Mouse (Mus musculus): ENCODE data around the gene Cdkal1. TPM values are rescaled to one million over a fixed set of nuclear protein-coding genes. Genes with fewer than 3 reads are reported as not detected.

The Cdkal1 gene
- total RNA-seq, 1 experiment = 20.8 TPM

DNA sequence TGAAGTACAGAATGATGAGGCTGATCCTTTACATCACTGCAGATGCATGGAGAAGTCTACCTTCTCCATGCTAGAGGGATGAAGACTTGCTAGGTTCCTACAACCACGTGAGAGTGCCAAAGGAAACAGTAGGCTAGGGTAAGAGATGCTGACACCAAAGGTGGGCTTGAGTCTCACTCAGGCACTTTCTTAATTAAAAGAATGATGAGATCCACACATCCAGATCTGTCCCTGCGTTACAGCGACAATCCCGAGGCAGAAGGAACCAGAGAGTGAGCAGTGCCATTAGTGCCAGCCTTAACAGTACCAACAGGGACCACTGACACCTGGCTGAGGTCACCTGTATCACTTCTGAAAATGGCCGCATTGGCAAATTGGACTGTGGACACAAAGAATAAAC is 539.2 kb downstream of the Cdkal1 start:
- Histone ChIP-seq H3K4me3 (ENCODE audit: insufficient read depth in 1 of 2, low read depth in 1 of 2, low read length in 2 of 2, poor library complexity in 1 of 2, severe bottlenecking in 1 of 2) (no peak overlapping the region), H3K9ac (ENCODE audit: insufficient read depth, low read depth, low read length, poor library complexity, severe bottlenecking) (no peak overlapping the region), H3K9me3 (ENCODE audit: control insufficient read depth, insufficient read depth, low read depth, low read length) (no peaks in the 10 kb centered on the region), H3K4me1 (ENCODE audit: control insufficient read depth in 2 of 2, insufficient read depth in 2 of 2, low read length in 2 of 2, poor library complexity in 1 of 2) (no peaks in the 10 kb centered on the region), H3K36me3 (ENCODE audit: control insufficient read depth, insufficient read depth, low read length, poor library complexity, severe bottlenecking) (no peaks in the 10 kb centered on the region), H3K27ac (ENCODE audit: insufficient read depth, low read depth, low read length, poor library complexity, severe bottlenecking) (no peak overlapping the region)
- DNase-seq (ENCODE audit: low read depth, low spot score) = no peak
- in situ Hi-C loops (cut with MboI; ENCODE audit: low sequenced_read_pairs in 2 of 2, unreplicated experiment in 2 of 2) = no loop called here
- TF ChIP-seq HCFC1 (IDR thresholded peaks at IDR 0.05; ENCODE audit: borderline replicate concordance, insufficient read depth, low read length) (no peak), ZNF384 (IDR thresholded peaks at IDR 0.05; ENCODE audit: low read depth, low read length) (no peak), CHD2 (IDR thresholded peaks at IDR 0.05; ENCODE audit: low read depth, low read length) (no peak)

DNA sequence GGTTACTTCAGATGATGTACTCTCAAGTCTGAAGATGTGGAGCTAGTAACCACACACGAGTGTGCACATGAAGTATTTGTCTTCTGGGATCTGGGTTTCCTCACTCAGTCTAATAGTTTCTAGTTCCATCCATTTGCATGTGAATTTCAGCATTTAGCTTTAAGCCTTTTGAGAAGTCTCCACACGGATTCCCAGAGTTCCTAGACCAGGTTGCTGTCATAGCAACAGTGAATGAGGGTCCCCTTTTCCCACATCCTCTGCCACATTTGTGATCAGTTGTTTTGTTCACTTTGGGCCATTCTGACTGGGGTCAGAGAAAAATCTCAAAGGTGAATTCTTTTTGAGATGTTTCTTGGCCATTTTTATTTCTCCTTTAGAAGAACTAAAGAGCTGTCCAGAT is 543.4 kb downstream of the Cdkal1 start:
- Histone ChIP-seq H3K4me1 (ENCODE audit: control insufficient read depth in 2 of 2, insufficient read depth in 2 of 2, low read length in 2 of 2, poor library complexity in 1 of 2) (no peaks in the 10 kb centered on the region), H3K27ac (ENCODE audit: insufficient read depth, low read depth, low read length, poor library complexity, severe bottlenecking) (no peak overlapping the region)
- DNase-seq (ENCODE audit: low read depth, low spot score) = no peak

DNA sequence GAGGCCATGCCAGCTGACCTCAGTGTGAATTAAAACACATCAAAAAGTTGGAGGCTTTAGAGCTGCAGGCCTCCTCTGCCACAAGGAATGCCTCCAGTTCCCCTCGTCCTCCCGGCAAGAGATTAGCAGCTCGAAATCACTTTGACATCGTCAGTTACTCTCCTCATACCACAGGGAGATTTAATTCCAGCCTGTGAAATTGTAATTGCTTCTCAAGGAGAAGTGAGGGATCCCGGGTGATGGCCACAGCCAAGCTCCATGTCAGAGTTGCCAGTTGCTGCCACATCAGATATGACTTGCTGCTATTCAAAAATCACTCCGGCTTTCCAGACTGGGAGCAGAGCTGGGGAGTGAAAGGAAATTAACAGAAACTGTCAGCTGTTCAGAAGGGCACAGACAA is 548.1 kb downstream of the Cdkal1 start:
- Histone ChIP-seq H3K4me3 (ENCODE audit: insufficient read depth in 1 of 2, low read depth in 1 of 2, low read length in 2 of 2, poor library complexity in 1 of 2, severe bottlenecking in 1 of 2) (no peak overlapping the region), H3K4me1 (ENCODE audit: control insufficient read depth in 2 of 2, insufficient read depth in 2 of 2, low read length in 2 of 2, poor library complexity in 1 of 2) (no peaks in the 10 kb centered on the region), H3K36me3 (ENCODE audit: control insufficient read depth, insufficient read depth, low read length, poor library complexity, severe bottlenecking) (no peaks in the 10 kb centered on the region), H3K9ac (ENCODE audit: insufficient read depth, low read depth, low read length, poor library complexity, severe bottlenecking) (no peak overlapping the region), H3K9me3 (ENCODE audit: control insufficient read depth, insufficient read depth, low read depth, low read length) (no peaks in the 10 kb centered on the region), H3K27ac (ENCODE audit: insufficient read depth, low read depth, low read length, poor library complexity, severe bottlenecking) (no peak overlapping the region)
- no peak for TF ChIP-seq ZNF384 (IDR thresholded peaks at IDR 0.05; ENCODE audit: low read depth, low read length)
- TF ChIP-seq MAFK (IDR thresholded peaks at IDR 0.05; ENCODE audit: insufficient read depth, low read depth, low read length) = no peak
- TF ChIP-seq ZC3H11A (IDR thresholded peaks at IDR 0.05; ENCODE audit: borderline replicate concordance, low read depth, low read length) = no peak
- TF ChIP-seq CHD2 (IDR thresholded peaks at IDR 0.05; ENCODE audit: low read depth, low read length) = no peak
- no peak for TF ChIP-seq HCFC1 (IDR thresholded peaks at IDR 0.05; ENCODE audit: borderline replicate concordance, insufficient read depth, low read length)
- in situ Hi-C loops (cut with MboI; ENCODE audit: low sequenced_read_pairs in 2 of 2, unreplicated experiment in 2 of 2) = no loop called here
- DNase-seq (ENCODE audit: low read depth, low spot score) = no peak

More for the DNA sequence above, 543.4 kb downstream of the Cdkal1 start:
- in situ Hi-C loops (cut with MboI; ENCODE audit: low sequenced_read_pairs in 2 of 2, unreplicated experiment in 2 of 2) = no loop called here
- Histone ChIP-seq H3K9me3 (ENCODE audit: control insufficient read depth, insufficient read depth, low read depth, low read length) (no peaks in the 10 kb centered on the region), H3K9ac (ENCODE audit: insufficient read depth, low read depth, low read length, poor library complexity, severe bottlenecking) (no peak overlapping the region), H3K36me3 (ENCODE audit: control insufficient read depth, insufficient read depth, low read length, poor library complexity, severe bottlenecking) (no peaks in the 10 kb centered on the region), H3K4me3 (ENCODE audit: insufficient read depth in 1 of 2, low read depth in 1 of 2, low read length in 2 of 2, poor library complexity in 1 of 2, severe bottlenecking in 1 of 2) (no peak overlapping the region)
- TF ChIP-seq ZNF384 (IDR thresholded peaks at IDR 0.05; ENCODE audit: low read depth, low read length) (no peak), MAFK (IDR thresholded peaks at IDR 0.05; ENCODE audit: insufficient read depth, low read depth, low read length) (no peak), CHD2 (IDR thresholded peaks at IDR 0.05; ENCODE audit: low read depth, low read length) (no peak), HCFC1 (IDR thresholded peaks at IDR 0.05; ENCODE audit: borderline replicate concordance, insufficient read depth, low read length) (no peak), ZC3H11A (IDR thresholded peaks at IDR 0.05; ENCODE audit: borderline replicate concordance, low read depth, low read length) (no peak)

DNA sequence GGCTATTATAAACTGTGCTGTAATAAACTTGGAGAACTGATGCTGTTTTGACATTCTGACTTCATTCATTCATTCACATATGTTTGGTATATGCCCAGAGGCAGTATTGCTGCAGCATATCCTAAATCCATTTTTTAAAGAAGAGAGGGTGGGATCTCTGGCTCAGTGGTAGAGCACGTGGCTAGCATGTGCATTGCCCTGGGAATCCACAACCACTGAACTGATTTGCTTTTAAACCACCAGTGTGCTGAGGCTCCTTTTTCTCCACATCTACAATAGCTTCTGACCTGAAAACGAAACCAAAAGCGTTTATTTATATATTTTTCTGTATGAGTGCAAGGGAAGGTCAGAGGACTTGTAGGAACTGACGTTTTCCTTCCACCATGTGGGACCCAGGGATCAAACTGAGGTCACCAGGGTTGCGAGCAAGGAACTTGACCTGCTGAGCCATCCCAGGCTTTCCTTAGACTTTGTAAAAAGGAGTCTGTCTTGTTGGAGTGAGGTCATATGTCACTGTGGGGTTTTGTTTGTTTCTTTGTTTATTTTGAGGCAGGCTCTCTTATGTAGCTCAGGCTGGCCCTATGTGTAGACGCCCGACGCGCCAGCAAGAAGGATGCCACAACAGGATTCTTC is 562.8 kb downstream of the Cdkal1 start:
- no peak for DNase-seq (ENCODE audit: low read depth, low spot score)
- no peaks in the 10 kb centered on the region for H3K36me3 ChIP-seq (ENCODE audit: control insufficient read depth, insufficient read depth, low read length, poor library complexity, severe bottlenecking)
- no peak overlapping the region for H3K9ac ChIP-seq (ENCODE audit: insufficient read depth, low read depth, low read length, poor library complexity, severe bottlenecking)
- H3K27ac ChIP-seq (ENCODE audit: insufficient read depth, low read depth, low read length, poor library complexity, severe bottlenecking) = no peak overlapping the region
- TF ChIP-seq MAFK (IDR thresholded peaks at IDR 0.05; ENCODE audit: insufficient read depth, low read depth, low read length) (no peak), ZNF384 (IDR thresholded peaks at IDR 0.05; ENCODE audit: low read depth, low read length) (no peak)
- no peaks in the 10 kb centered on the region for H3K9me3 ChIP-seq (ENCODE audit: control insufficient read depth, insufficient read depth, low read depth, low read length)
- H3K4me1 ChIP-seq (ENCODE audit: control insufficient read depth in 2 of 2, insufficient read depth in 2 of 2, low read length in 2 of 2, poor library complexity in 1 of 2) = no peaks in the 10 kb centered on the region
- in situ Hi-C loops (cut with MboI; ENCODE audit: low sequenced_read_pairs in 2 of 2, unreplicated experiment in 2 of 2) = no loop called here
- H3K4me3 ChIP-seq (ENCODE audit: insufficient read depth in 1 of 2, low read depth in 1 of 2, low read length in 2 of 2, poor library complexity in 1 of 2, severe bottlenecking in 1 of 2) = no peak overlapping the region

DNA sequence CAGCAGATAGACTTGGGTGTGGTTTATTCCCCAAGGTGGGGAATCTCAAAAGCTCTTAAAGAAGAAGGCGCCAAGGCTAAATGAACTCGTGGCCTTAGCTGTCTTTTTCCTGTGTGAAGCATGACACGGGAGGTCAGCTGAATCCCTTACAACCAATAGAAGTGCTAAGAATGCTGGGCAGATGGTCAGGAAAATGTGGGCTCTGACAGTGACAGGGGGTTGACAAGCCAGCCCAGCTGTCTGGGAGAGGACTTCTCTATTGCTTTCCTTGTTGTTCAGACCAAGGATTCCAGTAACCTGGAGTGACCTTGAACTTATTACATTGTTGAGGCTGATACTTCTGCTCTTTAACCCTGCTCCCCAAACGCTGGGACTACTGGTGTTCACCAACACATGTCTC is 564.9 kb downstream of the Cdkal1 start:
- in situ Hi-C loops (cut with MboI; ENCODE audit: low sequenced_read_pairs in 2 of 2, unreplicated experiment in 2 of 2) = no loop called here

More for the DNA sequence above, 564.9 kb downstream of the Cdkal1 start:
- Histone ChIP-seq H3K27ac (ENCODE audit: insufficient read depth, low read depth, low read length, poor library complexity, severe bottlenecking) (no peak overlapping the region), H3K4me3 (ENCODE audit: insufficient read depth in 1 of 2, low read depth in 1 of 2, low read length in 2 of 2, poor library complexity in 1 of 2, severe bottlenecking in 1 of 2) (no peak overlapping the region), H3K4me1 (ENCODE audit: control insufficient read depth in 2 of 2, insufficient read depth in 2 of 2, low read length in 2 of 2, poor library complexity in 1 of 2) (no peaks in the 10 kb centered on the region), H3K36me3 (ENCODE audit: control insufficient read depth, insufficient read depth, low read length, poor library complexity, severe bottlenecking) (no peaks in the 10 kb centered on the region), H3K9me3 (ENCODE audit: control insufficient read depth, insufficient read depth, low read depth, low read length) (no peaks in the 10 kb centered on the region), H3K9ac (ENCODE audit: insufficient read depth, low read depth, low read length, poor library complexity, severe bottlenecking) (no peak overlapping the region)
- no peak for DNase-seq (ENCODE audit: low read depth, low spot score)
- TF ChIP-seq HCFC1 (IDR thresholded peaks at IDR 0.05; ENCODE audit: borderline replicate concordance, insufficient read depth, low read length) (no peak), ZC3H11A (IDR thresholded peaks at IDR 0.05; ENCODE audit: borderline replicate concordance, low read depth, low read length) (no peak), MAFK (IDR thresholded peaks at IDR 0.05; ENCODE audit: insufficient read depth, low read depth, low read length) (no peak), CHD2 (IDR thresholded peaks at IDR 0.05; ENCODE audit: low read depth, low read length) (no peak), ZNF384 (IDR thresholded peaks at IDR 0.05; ENCODE audit: low read depth, low read length) (no peak)

Data from ES-E14 (cell line).